Mouse (Mus musculus): ENCODE measurements around the gene Syn2.

Gene Syn2

DNA sequence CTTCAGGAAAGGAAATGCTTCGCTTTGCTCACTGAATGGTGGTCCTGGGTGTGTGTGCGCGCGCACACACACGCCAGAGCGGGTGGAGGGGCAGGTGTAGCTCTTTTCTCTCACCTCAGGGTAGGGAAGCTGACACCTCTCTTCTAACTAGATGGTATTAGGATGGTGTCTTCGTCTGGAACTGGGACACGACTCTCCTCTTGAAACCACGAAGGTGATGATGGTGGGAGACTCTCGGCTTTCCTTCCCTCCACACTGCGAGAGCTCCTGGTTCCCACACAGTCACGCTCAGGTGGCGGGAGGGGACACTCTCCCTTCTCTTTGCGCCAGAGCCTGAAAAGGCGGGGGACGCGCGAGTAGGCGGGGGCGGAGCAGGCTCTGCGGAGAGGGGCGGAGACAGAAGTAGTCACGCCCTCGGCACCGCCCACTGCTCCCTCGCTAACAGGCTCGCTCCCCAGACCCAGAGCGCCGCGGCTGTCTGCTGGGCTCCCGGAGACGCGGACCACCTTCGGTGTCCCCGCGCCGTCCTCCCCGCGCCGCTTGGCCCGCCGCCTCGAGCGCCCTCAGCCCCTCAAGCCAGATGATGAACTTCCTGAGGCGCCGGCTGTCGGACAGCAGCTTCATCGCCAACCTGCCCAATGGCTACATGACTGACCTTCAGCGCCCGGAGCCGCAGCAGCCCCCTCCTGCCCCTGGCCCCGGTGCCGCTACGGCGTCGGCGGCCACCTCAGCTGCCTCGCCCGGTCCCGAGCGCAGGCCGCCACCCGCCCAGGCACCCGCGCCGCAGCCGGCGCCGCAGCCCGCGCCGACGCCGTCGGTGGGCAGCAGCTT lies at the start of gene Syn2:
Gene Syn2 (plus strand): TSS at position 402 of the 831 bp plus-strand sequence.
- DNase-seq (ENCODE audit: extremely low read depth, low read depth, low spot score), result no peak

DNA sequence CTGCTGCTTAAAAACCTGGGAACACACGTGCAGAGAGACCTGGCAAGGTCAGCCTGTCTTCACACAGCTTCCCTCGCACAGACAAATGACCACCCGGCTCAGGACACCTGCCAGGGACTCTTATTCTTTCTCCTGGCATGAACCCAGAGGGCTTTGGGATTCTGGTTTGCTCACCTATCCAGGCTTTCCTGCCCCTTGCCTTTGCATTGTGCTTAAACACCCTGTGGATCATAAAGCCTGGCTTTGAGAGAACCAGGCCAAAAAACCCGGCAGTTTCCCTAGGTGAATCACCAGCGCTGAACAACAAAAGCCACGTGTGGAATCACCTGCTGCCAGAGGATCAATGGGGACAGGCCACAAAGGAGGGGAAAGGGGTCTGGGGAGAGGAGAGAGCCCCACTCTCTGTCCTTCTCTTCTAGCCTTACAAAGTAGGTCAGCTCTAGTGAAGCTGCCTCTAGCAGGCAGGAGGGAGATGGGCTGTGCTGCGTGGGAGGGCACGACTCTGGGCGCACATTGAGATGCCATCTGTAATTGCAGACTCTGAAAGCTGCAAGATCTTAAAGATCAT lies 49.3 kb upstream of the Syn2 start:
- DNase-seq (ENCODE audit: extremely low read depth, low read depth, low spot score), result no peak

DNA sequence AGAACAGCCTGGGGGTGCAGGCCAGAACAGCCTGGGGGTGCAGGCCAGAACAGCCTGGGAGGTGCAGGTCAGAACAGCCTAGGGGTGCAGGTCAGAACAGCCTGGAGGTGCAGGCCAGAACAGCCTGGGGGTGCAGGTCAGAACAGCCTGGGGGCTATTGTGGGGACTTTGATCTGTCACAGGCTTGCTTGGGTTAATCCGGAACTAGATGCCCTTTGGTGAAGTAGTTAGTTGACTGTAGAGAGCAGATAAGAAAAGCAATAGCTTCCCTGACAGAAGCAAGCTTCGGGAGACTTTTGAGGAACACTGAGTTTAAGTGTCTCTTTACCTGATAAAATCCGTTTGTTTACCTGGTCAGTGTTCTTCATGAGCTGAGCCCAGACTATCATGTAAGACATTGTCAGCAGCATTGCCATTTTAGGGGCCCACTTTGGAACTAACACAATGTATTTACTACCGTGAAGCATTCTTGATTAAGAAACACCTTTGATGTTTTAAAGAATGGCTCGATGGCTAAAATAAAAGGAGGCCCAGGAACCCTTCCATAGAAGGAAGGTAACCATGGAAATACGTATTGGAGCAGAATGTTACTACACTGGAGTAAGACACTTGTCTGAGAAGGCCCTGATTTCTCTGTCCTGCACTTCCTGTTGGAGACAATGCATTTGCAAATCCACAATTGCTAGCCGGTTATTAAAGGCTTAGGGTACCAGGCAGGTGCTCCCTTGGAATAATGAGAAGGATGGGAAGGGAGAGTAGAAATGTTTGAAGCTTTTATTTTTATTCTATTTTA lies 46.2 kb upstream of the Syn2 start:
- DNase-seq (ENCODE audit: extremely low read depth, low read depth, low spot score), result no peak

DNA sequence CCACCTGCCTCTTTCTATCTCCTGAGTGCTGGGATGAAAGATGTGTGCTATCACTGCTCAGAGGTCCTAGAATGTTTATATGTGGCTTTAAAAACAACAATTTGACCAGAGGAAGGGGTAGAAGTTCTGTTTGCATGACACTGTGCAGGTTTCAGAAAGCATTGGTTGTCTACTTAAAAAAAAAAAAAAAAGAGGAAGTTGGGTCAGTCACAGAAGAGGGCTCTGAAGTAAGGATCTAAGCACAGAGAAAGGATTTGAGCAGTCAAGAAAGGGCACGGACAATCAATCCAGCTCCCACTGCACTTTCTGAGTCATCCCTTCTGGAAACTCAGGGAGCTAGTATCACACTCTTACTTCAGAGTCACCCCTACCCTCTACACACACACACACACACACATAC lies 43.0 kb upstream of the Syn2 start:
- no peak for DNase-seq (ENCODE audit: extremely low read depth, low read depth, low spot score)

DNA sequence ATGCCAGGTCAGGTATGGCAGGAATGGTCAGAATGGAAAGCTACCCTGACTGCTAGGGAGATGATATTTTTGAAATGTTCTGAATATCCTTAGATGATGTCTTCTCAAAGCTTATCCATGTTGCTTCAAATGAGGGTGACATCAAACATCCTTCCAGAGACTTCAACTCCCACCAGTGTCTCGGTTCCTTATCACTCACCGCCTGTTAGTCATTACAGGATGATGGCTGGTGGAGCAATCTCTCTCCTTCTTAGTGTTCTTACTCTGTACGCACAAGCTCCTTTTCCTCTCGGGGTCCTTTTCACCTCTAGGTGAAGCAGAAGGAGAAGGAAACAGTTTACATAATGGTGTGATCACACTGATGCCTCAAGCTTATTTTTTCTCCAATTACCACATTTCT lies 32.2 kb upstream of the Syn2 start:
- no peak for DNase-seq (ENCODE audit: extremely low read depth, low read depth, low spot score)

DNA sequence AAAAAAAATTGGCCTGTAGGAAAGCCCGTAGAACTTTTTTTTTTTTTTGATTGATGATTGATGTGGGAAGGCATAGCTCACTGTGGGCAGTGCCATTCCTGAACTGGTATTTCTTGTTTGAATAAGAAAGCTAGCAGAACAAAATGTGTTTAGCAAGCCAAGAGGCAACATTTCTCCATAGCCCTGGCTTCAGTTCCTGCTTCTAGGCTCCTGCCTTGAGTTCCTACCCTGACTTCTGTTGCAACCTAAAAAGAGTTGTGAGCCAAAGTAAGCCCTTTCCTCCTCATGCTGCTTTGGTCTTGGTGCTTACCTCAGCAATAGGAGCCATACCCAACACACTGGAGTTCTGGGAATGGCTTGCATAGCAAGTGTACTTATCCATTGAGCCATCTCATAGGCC lies 23.3 kb upstream of the Syn2 start:
- peak; percentile 93 for DNase-seq (ENCODE audit: extremely low read depth, low read depth, low spot score)

DNA sequence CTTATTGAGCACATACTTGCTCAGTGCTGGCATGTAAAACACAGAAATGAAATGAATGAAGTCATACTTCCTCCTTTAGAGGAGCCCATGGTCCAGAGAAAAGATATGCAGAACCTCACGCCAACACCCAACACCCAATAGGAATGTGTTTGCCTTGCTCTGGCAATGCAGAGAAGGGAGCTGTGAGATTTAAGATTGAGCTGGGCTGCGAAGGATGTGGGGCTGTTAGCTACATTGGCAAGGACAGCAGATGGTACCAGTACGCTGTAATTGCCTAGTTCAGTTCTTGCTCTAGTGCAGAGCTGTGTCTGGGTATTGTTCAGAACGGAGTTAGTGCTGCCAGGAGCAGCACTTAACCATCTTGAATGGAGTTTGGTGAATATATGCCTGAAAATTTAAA lies 12.5 kb upstream of the Syn2 start:
- no peak for DNase-seq (ENCODE audit: extremely low read depth, low read depth, low spot score)

DNA sequence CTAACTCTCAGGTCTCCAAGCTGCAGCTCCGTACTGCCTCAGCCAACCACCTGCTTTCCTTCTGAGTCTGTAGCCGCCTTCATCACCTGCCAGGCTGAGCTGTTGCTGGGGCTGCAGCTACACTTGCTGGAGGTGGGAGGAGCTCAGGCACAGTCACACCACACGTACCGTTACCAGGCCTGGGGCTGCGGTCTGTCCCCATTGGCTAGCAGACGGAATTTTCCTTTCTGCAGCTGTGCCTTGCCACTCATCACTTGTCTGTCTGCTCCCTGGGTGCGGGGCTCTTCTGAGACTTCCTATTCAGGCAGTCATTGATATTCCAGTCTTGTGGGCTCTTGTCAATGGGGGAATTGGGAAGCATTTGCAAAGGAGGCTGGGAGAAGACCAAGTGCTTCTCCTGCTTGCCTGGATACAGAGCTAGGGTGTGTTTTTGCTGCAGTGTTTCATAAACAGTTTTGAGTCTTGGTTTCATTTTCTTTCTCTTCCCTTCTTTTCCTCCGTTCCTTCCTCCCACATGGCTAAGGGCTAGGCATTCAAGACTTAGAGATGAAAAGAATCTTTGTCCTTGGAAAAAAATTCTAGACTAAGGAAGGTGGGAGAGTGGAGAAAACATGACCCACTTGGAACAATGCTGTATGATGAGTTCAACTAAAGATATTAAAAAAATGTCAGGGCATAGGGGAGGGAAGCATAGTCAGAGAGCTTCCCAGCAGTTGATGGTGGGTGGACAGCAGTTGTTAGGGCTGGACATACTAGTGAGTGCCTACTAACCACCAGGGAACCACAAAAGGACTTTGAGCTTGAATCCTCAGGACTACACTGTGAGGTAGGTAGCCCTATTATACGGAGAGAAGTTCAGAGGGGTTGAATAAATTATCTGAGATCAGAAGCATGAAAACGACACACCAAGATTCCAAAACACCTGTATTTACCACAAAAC lies 11.2 kb upstream of the Syn2 start:
- DNase-seq (ENCODE audit: extremely low read depth, low read depth, low spot score), result no peak

DNA sequence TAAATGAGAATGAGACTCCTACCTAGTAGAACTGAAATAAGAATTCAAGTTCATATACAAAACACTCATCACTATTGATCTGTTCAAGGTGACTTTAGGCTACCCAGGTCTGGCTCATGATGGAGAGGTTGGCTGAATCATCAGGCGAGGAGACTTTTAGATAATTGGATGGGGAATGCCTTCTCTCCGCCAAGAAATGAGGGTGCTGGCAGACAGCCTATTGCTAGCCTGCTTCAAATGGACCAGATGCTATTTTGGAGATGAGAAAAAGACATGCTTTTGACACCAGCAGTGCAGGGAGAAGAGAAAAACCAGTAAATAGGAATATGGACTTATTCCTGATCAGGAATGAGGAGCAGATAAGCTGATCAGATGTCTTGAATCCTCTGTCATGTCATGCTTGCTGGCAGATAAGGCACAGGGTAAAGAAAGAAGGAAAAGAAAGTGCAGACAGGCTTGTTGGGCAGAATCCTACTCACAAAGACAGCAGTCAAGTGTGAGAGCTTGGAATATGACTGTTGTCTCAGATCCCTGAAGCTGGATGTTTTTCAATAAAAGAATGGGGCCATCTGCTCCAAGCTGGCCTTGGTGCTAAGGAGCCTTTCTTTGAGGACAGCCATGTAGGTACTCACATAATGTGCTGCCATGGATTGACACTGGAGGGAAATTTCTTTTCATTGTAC lies 9.9 kb upstream of the Syn2 start:
- no peak for DNase-seq (ENCODE audit: extremely low read depth, low read depth, low spot score)

DNA sequence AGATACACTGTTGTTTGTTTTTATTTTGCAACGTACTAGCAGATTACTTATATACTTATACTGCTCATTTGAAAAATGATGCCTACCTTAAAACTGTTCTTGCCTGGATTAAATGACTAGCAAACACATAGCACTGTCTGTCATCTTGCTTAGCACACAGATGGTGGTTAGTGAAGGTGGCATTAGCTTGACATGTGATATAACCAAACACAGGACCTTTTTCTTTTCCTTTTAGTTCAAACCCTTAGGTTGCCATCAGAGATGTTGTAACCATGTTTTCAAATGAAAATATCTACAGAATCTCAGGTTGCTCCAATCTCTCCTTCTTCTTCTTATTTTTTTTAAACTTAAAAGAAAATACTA lies 9.4 kb upstream of the Syn2 start:
- DNase-seq (ENCODE audit: extremely low read depth, low read depth, low spot score), result no peak

DNA sequence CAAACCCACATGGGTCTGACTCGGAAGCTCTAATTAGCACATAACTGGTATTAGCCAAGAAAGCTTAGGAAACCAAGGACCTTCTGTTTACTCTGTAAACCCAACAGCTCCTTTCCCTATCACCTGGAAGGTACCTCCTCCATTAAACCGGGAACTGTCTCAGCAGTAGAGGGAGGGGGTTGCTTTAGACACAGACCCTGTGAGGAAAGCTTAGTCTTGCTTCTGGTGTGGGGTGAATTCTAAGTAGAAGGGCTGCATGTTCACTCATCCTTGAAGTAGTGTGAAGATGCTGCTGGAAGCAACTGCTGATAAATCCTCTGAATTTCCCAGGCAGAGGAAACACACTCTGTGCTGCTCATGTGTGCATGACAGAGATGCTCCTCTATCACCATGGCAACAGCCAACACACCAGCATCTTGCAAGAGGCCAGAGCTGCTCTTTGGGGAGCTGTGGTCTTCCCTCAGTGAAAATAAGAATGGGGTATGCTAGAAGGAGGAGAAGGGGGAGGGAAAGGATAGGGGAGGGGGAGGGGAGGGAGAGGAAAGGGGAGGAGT lies 8.4 kb upstream of the Syn2 start:
- no peak for DNase-seq (ENCODE audit: extremely low read depth, low read depth, low spot score)

DNA sequence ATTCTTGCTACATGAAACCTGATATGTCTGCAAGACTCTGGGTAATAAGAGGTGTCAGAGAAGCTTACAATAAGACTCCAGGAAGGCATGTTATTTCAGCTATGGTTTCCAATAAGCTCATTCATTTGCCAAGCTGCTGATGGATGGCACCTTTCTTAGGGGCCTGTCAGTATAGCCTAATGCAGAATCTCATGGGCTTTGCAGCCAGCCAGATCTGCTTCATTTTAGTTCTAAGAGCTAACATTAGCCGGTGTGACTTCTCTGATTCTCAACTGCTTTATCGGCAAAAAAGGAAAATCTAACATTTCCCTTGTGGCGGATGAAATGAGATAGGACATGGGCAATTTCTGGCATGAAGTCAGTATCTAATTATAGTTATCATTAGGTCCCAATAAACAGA lies 7.9 kb upstream of the Syn2 start:
- no peak for DNase-seq (ENCODE audit: extremely low read depth, low read depth, low spot score)

DNA sequence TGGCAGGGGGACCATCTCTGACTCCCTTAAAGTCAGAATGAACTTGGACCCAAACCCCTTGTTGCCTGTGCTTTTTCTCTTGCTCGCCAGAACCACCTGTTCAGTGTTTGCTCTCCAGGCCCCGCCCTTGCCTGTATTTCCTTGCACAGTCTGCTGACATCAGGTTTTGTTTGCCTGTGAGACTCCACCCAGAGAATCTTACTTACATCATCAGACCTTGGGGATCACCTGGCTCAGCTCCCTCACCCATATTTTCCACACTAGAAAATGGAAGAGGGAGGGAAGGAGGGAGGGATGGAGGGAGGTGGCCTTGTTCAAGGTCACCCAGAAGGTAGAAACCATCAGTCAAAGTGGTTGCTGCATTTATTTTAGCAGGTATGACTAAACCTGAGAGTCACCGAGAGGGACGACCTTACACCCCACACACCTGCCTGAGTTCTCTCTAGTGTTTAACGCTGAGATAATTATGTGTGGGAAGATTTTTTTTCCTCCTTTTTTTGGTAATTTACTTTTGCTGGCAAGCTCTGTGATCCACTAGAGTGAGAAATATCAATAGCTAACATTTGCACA lies 7.4 kb upstream of the Syn2 start:
- no peak for DNase-seq (ENCODE audit: extremely low read depth, low read depth, low spot score)

DNA sequence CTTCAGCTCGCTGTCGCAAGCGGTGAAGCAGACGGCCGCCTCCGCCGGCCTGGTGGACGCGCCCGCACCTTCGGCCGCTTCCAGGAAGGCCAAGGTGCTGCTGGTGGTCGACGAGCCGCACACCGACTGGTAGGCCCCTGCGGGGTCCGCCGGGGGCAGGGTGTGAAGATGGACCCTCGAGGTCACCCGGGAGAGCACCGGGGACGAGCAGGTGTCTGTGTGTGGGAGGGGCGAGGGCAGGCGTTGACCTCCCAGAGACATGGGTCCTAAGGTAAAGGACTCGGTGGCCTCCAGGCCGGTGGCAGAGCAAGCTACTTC lies 589 bp downstream of the Syn2 start:
- no peak for DNase-seq (ENCODE audit: extremely low read depth, low read depth, low spot score)

DNA sequence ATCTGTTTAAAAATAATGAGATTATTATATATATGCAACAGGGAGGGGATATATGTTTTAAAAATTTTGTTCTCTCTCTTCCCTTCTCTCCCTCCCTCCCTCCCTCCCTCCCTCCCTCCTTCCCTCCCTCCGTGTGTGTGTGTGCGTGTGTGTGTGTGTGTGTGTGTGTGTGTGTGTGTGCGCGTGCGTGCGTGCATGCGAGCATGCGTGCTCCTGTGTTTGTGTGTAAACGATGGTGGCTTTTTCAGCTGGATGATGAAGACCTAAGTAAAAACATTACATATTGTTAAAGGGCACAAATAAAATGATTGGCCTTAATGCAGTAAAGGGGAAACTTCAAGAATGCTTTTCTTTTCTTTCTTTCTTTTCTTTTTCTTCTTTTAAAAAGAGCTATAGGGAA lies 1.5 kb downstream of the Syn2 start:
- no peak for DNase-seq (ENCODE audit: extremely low read depth, low read depth, low spot score)

DNA sequence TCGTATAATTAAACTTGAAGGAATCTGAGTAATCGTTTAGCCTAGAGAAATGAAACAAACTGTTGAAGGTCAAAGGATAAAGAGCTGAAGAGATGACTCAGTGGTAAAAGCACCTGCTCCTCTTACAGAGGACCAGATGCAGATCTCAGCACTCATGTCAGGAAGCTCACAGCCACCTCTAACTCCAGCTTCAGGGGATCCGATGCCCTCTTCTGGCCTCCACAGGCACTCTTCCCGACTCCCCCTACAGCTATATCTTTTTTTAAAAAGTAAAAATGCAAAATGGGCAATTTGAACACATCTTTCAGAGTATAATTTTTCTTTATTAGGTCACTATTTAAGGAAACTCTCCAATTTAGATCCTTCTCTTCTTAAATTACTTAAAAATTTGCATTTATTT lies 6.7 kb downstream of the Syn2 start:
- no peak for DNase-seq (ENCODE audit: extremely low read depth, low read depth, low spot score)

DNA sequence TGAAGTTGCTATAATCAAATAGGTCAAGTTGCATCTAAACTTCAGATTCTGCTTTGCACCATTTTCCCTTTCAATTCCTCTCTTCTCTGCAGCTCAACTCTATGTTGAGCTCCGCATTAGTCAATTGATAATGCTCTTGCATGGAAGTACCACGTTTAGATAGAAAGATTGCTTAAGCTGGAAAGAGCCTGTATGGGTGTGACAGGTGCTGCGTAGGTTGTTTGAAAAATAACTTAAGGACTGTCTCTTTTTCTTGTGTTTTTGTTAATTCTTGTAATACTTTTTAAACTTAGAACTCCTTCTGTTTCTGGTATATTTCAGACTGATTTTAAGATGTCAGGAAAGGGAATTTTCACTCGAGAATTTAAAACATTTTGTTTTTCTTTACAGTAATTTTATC lies 26.5 kb downstream of the Syn2 start:
- DNase-seq (ENCODE audit: extremely low read depth, low read depth, low spot score), result no peak

DNA sequence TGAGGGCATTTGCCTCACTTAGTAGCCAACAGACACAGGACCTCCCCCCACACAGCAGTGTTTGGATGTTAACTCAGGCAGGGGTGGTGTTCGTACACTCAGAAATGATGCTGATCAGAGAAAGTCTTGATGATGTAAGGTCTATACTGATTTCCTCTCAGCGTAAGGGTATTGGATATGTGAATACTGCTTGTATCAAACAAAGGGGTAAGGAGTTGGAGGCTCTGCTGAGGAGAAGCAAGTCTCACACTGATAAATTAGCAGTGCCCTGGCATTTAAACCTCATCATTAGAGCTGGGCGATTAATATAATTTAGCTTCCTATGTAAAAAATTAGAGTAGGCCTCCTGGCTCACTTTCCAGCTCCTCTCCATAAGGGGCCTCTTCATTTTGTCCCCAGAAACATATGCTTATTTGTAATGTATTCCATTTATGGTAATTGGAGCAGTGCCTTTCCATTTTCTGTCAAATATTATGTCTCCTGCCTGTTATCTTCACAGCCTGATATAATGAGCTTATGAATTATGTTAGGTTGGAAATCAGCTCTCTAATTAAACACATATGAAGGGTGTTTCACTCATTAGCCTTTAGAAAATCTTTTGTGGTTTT lies 31.3 kb downstream of the Syn2 start:
- no peak for DNase-seq (ENCODE audit: extremely low read depth, low read depth, low spot score)

DNA sequence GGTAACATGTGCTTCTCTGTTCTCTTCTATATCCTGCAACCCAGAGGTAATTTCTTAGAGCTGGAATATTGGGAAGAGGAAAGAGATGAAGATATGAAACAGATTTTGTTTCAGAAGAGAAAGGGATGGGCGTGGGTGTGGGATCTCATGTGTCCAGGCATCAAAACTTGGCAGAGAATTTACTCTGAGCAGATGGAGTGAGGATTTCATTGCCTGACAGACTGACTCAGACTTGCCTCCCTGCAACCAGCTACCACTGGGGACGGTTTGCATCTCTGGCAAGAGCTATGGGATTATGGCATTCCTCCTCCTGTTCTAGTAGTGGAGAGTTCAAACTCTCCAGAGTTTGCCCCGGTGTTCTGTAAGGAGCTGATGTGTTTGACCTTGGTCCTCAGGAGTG lies 34.2 kb downstream of the Syn2 start:
- DNase-seq (ENCODE audit: extremely low read depth, low read depth, low spot score), result no peak

DNA sequence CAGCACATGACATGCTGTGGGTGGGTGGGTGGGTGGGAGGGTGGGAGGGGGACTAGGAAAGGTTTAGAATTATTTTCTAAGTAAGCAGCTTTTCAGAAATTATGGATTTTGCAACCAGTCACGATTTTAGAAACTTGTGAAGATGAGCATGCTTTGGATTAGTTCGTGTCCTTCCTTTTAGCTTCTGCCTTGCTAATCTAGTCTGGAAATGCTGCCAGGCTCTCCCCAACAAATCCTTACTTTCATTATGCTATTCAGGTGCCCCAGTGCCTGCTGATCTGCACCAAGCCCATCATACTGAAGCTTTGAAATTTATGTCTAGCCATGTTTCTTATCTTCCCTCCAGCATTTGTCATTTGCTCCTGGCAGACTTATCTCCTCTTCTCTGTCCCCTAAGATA lies 34.8 kb downstream of the Syn2 start:
- no peak for DNase-seq (ENCODE audit: extremely low read depth, low read depth, low spot score)
